Mouse (Mus musculus) erythroblast, embryonic 14.5 days (primary cell): ENCODE measurements around the gene Cd4. TPM values are rescaled to one million over a fixed set of nuclear protein-coding genes. Genes with fewer than 3 reads are reported as not detected.
"Not testable (repeated sequence)": the region's sequence is repeated elsewhere in the genome, so short reads cannot be mapped to it uniquely, and the experiment has no call there.

Source experiments
- H3K27me3 ChIP-seq: 2 replicates; pipeline ENCODE4 v1.6.1; 2012; ENCODE audit warnings: inconsistent platforms; ENCODE audit not compliant: control insufficient read depth
- H3K36me3 ChIP-seq: 2 replicates; pipeline ENCODE4 v1.6.1; 2012; ENCODE audit warnings: mild to moderate bottlenecking, inconsistent platforms; ENCODE audit not compliant: control insufficient read depth
- H3K4me1 ChIP-seq: 2 replicates; pipeline ENCODE4 v1.6.1; 2012; ENCODE audit warnings: inconsistent platforms; ENCODE audit not compliant: control insufficient read depth
- H3K4me3 ChIP-seq: replicated peaks from 2 replicates; pipeline ENCODE3; 2012; ENCODE audit warnings: moderate library complexity, mild to moderate bottlenecking, inconsistent platforms
- H3K9me3 ChIP-seq: 2 replicates; pipeline ENCODE4 v1.6.1; 2012; ENCODE audit warnings: low read length, inconsistent platforms, mixed read lengths; ENCODE audit not compliant: control insufficient read depth
- GATA1 ChIP-seq: IDR thresholded peaks from 2 replicates; pipeline ENCODE4 v1.6.1; 2012; ENCODE audit warnings: low read length, inconsistent platforms, mixed read lengths
- TAL1 ChIP-seq: IDR thresholded peaks from 3 replicates; pipeline ENCODE4 v1.6.1; 2012; ENCODE audit warnings: low read length, inconsistent platforms, mixed read lengths
- polyA plus RNA-seq: library from polyadenylated mRNA; stranded (reverse); fragments of >175 nt; gene quantifications from 2 replicates; pipeline ENCODE4 v1.2.3, GENCODE M21; 2012

Cd4 gene
- polyA plus RNA-seq, 1 experiment: not detected

DNA sequence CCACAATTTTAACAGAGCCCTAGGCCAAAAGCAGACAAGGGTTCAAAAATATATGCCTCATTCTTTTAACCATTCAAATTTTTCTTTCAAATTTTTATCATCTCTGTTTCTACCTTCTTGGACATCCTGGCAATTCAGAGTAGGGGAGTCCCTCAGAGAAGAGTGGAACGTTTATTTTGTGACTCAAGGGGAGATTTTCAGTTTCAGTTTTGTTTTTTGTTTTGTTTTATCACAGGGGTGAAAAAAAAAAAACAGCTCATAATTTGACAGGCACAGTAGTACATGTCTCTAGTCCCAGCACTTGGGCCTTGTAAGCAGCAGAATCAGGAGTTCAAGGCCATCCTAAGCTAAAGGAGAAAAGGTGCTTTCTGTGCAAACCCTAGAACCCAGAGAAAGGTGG, 19.7 kb upstream of the Cd4 start:
- H3K36me3 ChIP-seq: no peaks in the 10 kb centered on the region
- peaks cover 55% of the 10 kb centered on the region for H3K27me3 ChIP-seq
- no peak for TF ChIP-seq TAL1
- no peak for TF ChIP-seq GATA1
- no peak overlapping the region for H3K4me3 ChIP-seq
- H3K9me3 ChIP-seq: no peaks in the 10 kb centered on the region
- peaks cover 17% of the 10 kb centered on the region for H3K4me1 ChIP-seq

DNA sequence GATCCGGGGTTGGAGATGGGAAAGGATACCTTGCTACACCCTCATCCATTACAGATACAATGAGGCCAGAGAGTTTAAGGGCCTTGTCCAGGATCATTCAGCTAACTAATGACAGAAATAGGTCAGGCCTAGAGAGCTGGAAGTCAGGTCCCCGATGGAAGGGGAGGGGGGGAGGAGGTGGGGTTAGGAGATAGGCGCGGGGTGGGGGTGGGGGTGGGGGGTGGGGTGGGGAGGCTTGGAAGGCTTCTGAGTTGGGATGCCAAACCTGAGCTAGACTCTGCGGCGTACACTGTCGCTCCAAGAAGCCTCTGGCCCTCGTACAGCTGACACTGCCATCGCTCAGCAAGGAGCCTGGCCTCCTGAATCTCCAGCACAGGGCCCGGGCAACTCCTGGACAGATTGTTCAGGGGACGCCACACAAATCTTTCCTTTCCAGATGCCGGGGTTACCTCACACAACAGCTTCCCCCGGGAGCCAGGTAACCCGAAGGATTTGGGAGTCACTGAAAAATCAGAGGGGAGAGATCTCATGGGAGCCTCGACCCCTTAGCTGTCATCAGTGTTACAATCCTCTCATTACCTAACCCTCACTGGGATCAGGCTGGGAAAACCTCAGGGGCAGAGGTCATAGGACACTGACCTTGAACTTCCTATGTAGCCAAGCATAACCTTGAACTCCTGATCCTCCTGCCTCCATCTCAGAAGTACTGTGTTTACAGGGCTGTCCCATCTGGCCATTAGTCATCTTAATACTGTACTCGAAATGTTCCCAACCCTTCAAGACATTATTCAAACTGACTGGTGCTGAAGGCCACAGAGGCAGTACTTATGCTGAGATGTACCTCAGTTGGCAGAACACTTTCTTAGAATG, 17.2 kb upstream of the Cd4 start:
- H3K36me3 ChIP-seq: no peaks in the 10 kb centered on the region
- no peak for TF ChIP-seq GATA1
- no peak for TF ChIP-seq TAL1
- H3K4me3 ChIP-seq: no peak overlapping the region
- H3K27me3 ChIP-seq: peaks cover 34% of the 10 kb centered on the region
- no peaks in the 10 kb centered on the region for H3K9me3 ChIP-seq
- H3K4me1 ChIP-seq: peaks cover 17% of the 10 kb centered on the region

GRCm38 (mm10) chr6:124904161-124904981, 16.4 kb upstream of the Cd4 start:
- Histone ChIP-seq H3K27me3 (peaks cover 25% of the 10 kb centered on the region), H3K4me1 (peaks cover 15% of the 10 kb centered on the region), H3K9me3 (no peaks in the 10 kb centered on the region), H3K36me3 (no peaks in the 10 kb centered on the region), H3K4me3 (peak overlapping the region; percentile 63)
- TF ChIP-seq GATA1 (no peak), TAL1 (no peak)

DNA sequence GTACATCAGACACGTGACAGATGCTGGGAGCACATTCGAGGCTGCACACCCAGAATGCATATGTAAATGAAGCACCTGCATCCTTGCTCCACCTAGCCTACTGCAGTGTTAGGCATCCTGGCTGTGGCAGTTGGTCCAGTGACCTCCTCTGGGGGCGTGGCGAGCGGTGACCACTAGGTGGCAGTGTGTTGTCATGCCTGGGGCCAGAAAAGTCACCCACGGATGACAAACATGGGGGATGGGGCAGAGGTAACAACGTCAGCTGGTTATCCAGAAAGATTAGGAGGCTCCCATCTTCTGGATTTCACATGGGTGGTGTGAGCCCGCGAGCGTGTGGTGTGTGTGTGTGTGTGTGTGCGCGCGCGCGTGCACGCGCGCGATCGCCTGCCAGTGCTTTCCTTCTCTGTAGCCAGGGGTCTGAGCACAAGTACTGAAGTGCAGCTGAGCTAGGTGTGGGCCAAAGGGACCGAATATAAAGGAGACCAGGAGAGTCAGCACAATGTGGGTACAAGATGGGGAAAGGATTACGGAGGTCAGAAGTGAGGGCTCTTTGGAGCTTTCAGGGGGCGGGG, 15.6 kb upstream of the Cd4 start:
- no peaks in the 10 kb centered on the region for H3K9me3 ChIP-seq
- H3K4me1 ChIP-seq: peaks cover 15% of the 10 kb centered on the region
- peaks cover 19% of the 10 kb centered on the region for H3K27me3 ChIP-seq
- H3K4me3 ChIP-seq: peak overlapping the region; percentile 63
- no peaks in the 10 kb centered on the region for H3K36me3 ChIP-seq
- TF ChIP-seq GATA1: no peak
- TF ChIP-seq TAL1: no peak

GRCm38 (mm10) chr6:124901851-124902250, 13.8 kb upstream of the Cd4 start:
- Histone ChIP-seq H3K4me1 (peaks cover 15% of the 10 kb centered on the region), H3K27me3 (peaks cover 14% of the 10 kb centered on the region)
- no peak for TF ChIP-seq TAL1
- TF ChIP-seq GATA1: no peak

DNA sequence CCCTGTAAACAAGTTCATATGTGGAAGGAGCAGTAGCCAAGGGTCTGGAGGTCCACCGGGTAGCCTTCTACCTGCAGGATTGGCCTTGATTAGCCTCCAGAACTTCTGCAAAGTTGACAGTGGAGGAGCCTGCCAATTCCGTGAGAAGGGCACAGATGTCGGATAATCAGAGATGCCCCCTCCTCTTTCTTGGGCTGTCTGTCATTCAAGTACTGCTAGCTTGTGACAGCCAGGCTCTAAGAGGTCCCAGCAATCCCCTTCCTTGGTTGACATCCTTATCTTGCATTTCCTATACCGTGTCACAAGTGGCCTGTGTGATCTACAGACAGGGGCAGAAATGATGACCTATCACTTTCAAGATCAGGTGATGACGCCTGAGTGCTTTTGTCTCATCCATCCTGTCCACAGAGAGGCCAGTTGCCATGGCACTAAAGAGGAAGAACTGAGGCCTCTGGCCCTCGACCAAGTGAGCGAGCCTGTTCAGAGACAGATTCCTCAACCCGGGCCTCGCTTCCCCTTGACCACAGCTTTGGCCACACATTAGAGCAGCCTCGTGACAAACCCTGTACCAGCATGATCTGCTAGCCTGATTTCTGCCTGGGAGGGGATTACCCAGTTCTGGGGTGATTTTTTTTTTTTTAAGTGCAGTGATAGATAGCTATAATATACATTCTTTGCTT, 12.9 kb upstream of the Cd4 start:
- Histone ChIP-seq H3K4me3 (no peak overlapping the region), H3K4me1 (peaks cover 15% of the 10 kb centered on the region), H3K36me3 (no peaks in the 10 kb centered on the region), H3K27me3 (peaks cover 14% of the 10 kb centered on the region), H3K9me3 (no peaks in the 10 kb centered on the region)
- TF ChIP-seq TAL1 (no peak), GATA1 (no peak)

More at GRCm38 (mm10) chr6:124901851-124902250, 13.8 kb upstream of the Cd4 start:
- Histone ChIP-seq H3K4me3 (no peak overlapping the region), H3K9me3 (no peaks in the 10 kb centered on the region), H3K36me3 (no peaks in the 10 kb centered on the region)

DNA sequence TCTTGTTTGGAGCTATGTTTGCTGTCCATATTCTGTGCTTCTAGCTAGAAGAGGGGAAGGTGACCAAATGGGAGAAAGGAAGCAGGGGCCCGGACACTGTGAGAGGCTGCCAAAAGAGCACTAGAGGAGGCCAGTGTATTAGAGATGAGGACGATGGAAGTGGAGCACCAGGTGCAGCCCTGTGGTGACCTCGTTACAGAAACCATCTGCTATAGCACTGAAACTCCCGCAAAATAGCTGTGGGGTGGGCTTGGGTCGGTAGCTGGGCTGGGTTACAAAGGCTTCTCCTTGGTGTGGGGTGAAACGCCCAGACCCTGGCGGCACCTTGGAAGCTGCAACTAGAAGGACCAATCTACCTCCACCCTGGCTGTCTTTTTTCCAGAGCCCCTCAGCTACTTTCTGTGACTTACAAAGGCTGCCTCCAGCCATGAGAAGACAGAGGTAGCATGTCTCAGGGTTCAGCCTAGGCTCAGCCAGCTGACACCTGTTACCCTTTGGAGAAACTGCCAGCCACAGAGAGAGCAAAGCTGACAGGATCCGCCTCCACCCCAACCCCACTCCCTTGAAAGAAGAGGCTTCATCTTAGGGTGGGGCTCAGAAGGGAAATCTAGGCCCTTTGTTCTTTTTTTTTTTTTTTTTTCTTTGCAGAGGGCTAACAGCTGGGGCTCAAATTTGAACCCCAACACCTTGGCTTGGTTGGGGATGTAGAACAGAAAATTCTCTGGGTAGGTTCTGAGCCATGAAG, 12.2 kb upstream of the Cd4 start:
- H3K36me3 ChIP-seq: no peaks in the 10 kb centered on the region
- H3K9me3 ChIP-seq: no peaks in the 10 kb centered on the region
- peaks cover 15% of the 10 kb centered on the region for H3K4me1 ChIP-seq
- peaks cover 10% of the 10 kb centered on the region for H3K27me3 ChIP-seq
- H3K4me3 ChIP-seq: no peak overlapping the region
- no peak for TF ChIP-seq TAL1
- TF ChIP-seq GATA1: no peak

DNA sequence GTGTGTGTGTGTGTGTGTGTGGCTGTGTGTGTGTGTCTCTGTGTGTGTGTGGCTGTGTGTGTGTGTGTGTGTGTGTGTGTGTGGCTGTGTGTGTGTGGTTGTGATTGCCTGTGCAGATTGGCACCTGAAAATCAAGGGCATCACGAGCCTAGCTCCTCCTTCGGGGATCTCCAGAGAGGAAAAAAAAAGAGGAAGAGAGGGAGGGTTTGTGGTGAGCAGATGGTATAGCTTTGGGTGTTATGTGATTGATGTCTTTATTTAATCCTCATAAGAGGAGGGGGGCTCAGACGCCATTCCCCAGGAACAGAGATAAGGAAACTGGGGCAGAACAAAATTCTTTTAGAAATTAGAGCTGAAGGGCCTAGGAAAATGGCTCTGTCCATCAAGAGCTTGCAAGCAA, 10.3 kb upstream of the Cd4 start:
- Histone ChIP-seq H3K4me1 (peaks cover under 1% of the 10 kb centered on the region; the same call in 1 of the 2 replicates), H3K36me3 (no peaks in the 10 kb centered on the region), H3K9me3 (no peaks in the 10 kb centered on the region), H3K4me3 (no peak overlapping the region), H3K27me3 (peaks cover 5% of the 10 kb centered on the region; the same call in 1 of the 2 replicates)
- no peak for TF ChIP-seq GATA1
- TF ChIP-seq TAL1: no peak

DNA sequence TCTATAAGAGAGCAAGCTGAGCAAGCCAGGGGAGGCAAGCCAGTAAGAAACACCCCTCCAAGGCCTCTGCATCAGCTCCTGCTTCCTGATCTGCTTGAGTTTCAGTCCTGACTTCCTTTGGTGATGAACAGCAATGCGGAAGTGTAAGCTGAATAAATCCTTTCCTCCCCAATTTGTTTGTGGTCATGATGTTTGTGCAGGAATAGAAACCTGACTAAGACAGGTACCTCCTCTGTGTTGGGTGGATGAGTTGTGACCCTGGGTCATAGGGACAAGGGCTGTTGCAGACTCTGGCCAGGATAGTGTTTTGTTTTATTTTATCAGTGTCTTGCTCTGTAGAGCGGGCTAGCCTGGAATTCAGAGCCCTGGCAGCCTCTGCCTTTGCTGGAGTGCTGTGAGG, 6.1 kb upstream of the Cd4 start:
- H3K4me3 ChIP-seq, H3K9me3 ChIP-seq, H3K4me1 ChIP-seq, H3K36me3 ChIP-seq, H3K27me3 ChIP-seq: not testable (repeated sequence)
